Mouse (Mus musculus): ENCODE results near the gene Ccdc115.

Gene Ccdc115

GRCm38 (mm10) chr1:34439215-34439960 is at the start of gene Ccdc115, which contains the start of gene Imp4:
Gene Ccdc115, minus strand, starts transcription at chr1:34439672.
Gene Imp4, plus strand, starts transcription at chr1:34439851.
- DNase-seq (ENCODE audit: low read depth, low spot score) = peak; percentile 99

DNA sequence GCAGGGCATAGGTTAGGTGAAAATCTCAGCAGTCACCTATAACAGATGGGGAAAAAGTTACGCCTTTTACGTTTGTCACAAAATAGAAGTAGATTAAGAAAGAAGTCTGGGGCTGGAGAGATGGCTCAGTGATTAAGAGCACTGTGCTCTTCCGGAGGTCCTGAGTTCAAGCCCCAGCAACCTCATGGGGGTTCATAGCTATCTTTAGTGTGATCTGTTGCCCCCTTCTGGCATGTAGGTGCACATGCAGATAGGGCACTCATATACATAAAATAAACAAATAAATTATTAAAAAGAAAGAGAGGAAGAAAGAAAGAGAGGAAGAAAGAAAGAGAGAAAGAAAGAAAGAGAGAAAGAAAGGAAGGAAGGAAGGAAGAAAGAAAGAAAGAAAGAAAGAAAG is 47.9 kb upstream of the Ccdc115 start:
- no peak for DNase-seq (ENCODE audit: low read depth, low spot score)

DNA sequence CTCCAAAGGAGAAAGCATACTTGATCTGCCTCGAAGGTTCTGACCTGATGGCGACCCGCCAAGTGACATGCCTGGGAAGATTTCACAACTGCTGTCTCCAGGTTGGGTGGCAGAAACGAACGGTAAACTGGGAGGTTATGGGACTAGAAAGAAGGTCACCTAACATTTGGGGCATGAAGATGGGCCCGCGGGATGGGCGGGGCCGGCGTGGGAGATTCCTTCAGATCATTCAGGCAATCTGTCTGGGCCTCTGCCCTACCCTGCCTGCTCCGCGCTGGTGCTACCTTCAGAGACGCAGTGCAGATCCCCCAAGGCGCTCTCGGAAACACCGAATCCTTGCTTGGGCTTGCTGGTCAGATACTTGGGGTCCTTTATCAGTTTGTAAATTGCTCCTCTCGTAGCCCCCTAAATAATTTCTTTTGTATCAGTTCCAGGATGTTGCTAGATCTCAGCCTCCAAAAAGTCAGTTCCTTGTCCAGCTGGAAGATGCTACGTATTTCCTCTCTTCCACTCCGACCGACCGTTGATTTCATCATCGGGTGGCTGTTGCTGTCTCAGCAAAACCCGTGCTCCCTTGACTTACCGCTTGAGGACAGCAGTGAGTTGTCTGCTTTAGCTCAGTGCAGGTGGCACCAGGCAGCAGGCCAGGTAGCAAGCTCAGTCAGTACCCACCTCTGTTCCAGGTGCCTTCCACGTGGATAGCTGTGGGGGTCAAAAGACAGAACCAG is 46.2 kb upstream of the Ccdc115 start:
- DNase-seq (ENCODE audit: low read depth, low spot score) = no peak

- no peak for DNase-seq (ENCODE audit: low read depth, low spot score)
Observed at GRCm38 (mm10) chr1:34484470-34484869, 45.0 kb upstream of the Ccdc115 start.

DNA sequence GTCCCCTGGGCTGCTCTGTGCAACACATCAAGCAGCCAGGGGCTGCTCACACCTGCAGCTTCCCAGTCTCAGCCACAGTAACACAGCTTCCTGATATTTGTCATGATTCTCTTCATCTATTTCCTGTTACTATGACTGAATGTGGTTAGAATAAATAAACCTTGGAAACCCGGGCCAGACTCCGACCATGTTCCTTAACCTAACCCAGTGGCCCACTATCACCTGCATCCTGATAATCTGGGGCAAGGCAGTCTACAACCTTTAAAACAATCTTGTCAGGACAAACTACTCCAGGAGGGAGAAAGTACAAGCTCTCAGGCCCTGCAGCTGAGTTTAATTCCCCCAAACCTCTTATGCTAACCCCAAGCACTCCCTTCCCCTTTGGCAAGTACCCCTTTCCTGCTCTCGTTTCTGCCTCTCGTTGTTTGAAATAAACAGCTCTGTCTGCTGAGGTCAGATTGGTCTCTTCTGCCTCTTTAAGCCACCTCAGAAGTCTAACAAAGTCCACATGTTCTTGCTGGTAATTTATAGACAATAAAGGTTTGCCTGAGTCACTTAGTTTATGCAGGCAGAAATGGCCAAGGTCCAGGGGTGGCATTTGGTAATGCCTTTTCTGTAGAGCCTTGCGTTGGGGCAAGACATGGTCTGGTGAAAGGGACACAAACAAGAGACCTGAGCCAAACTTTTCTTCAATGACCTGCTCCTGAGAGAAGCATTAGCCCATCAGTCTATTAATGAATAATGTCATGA is 42.6 kb upstream of the Ccdc115 start:
- DNase-seq (ENCODE audit: low read depth, low spot score) = no peak

DNA sequence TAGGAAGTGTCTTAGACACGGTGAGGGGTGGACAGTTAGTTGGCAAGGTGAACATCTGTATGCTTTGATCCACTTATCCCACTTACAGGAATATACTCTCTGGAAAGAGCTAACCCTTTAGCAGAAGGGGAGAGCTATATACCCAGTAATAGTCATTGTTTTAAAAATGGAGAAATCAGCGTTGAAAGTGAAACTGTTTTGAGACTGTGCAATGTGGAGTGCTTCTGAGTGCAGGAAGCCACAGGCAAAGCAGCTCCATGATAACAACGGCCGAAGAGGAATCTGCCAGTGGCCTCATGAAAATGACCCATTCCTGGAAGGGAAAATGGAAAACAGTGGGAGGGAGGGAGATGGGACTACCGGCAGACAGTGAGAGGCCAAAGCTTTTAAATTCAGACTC is 41.3 kb upstream of the Ccdc115 start:
- no peak for DNase-seq (ENCODE audit: low read depth, low spot score)

DNA sequence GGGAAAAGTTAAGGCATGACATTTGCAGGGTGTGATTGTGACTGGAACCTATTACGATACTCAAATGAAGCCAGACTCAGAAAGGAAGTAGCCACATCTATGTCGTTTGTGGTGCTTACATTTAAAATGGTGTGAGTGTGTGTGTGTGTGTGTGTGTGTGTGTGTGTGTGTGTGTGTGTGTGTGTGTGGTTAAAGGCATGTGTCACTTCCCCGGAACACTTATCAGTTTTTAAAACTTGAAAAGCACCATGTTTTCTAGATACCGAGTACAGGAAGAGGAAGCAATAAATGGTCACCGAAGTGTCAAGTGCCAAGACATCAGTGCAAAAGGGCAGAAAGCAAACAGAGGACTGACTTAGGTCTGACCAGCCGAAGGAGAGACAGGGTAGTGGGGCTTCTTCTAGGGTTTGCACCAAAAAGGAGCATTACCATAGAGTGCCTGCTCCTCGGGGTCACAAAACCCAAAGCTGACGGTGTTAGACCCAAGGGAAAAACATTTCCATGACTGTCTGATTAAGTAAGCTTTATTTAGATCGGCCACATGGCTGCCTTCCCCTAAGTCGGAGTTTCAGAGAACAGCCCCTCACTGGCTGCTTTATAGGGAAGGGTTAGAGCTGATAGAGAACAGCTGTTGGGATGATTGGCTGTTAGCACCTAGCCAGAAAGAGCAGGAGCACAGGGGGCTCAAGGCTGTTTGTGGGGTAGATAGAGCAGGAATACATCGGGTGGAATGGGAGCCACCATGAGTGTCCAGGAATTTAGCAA is 39.6 kb upstream of the Ccdc115 start:
- no peak for DNase-seq (ENCODE audit: low read depth, low spot score)

DNA sequence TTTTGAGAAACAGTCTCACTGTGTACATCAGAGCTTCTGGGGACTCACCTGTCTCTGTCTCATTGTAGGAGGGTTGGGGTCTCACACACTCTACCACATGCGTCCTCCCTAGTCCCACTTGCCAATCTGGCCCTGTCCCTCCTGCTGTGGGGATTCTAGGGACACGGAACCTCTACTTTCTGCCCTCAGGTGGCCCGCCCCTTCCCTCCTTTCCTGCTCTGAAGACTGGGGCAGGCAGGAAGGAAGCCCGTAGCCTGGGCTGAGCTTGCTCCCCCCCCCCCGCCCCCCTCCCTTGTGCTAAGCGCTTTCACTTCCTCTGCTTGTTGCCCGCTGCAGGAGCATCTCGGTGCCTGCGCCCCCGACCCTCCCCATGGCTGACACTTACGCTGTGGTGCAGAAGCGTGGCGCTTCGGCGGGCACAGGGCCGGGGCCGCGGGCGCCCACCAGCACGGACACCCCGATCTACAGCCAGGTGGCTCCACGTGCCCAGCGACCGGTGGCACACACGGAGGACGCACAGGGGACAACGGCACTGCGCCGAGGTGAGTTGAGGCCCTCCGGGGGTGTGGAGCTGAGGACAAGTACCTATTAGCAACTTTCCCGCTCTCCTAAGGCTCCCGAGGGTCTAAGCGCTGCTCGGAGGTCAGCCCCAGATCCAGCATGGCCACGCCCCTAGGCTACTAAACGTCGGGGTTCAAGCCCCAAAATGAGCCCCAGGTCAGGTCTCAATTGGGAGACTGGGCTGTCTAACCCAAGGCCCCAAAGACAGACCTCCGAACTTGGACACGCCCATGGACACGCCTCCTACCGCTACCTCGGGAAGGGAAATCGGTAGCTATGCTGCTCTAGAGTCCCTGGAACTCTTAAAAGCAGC is 33.2 kb upstream of the Ccdc115 start:
- DNase-seq (ENCODE audit: low read depth, low spot score) = peak; percentile 33

GRCm38 (mm10) chr1:34469801-34470200 is 30.3 kb upstream of the Ccdc115 start:
- no peak for DNase-seq (ENCODE audit: low read depth, low spot score)

GRCm38 (mm10) chr1:34468500-34468899 is 29.0 kb upstream of the Ccdc115 start:
- no peak for DNase-seq (ENCODE audit: low read depth, low spot score)

DNA sequence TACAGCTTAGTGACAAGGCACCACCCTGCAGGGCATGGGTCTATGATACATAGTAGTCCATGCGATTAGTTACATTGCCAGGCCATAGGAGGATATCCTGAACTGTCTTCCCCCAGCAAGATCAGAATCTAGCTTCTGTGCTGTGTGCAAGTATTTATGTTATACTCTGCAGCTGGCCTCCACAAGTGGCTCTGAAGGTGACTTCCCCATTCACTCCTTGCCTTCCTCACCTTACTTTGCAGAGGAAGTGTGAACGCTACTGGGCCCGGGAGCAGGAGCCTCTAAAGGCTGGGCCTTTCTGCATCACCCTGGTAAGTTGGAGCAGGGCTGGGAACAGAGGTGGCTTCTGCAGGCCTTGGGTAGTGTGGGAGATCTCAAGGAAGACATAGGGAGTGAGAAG is 28.6 kb upstream of the Ccdc115 start:
- no peak for DNase-seq (ENCODE audit: low read depth, low spot score)

GRCm38 (mm10) chr1:34465445-34465844 is 26.0 kb upstream of the Ccdc115 start:
- no peak for DNase-seq (ENCODE audit: low read depth, low spot score)

GRCm38 (mm10) chr1:34464310-34464817 is 24.9 kb upstream of the Ccdc115 start:
- DNase-seq (ENCODE audit: low read depth, low spot score) = no peak

GRCm38 (mm10) chr1:34462766-34463165 is 23.3 kb upstream of the Ccdc115 start:
- peak; percentile 74 for DNase-seq (ENCODE audit: low read depth, low spot score)

DNA sequence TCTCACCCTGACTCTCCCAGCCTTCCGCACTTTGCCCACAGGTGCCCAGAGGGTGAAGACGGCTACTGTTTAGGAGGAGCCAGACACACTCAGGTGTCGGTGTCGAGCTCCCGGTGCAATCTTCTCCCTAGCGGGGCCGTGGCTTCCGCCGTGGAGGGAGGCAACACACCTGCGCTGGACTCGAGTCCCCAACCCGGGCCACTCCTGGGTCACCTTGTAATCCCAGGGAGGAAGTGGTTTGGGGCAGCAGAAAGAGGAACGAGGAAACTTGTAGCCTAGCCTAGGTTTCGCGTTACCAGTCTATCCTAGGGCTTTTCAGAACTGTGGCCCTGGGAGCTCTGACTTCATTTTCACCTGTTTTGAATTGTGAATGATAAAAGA is 20.6 kb upstream of the Ccdc115 start:
- no peak for DNase-seq (ENCODE audit: low read depth, low spot score)

- DNase-seq (ENCODE audit: low read depth, low spot score) = peak; percentile 90
Observed at GRCm38 (mm10) chr1:34459284-34460060, 20.0 kb upstream of the Ccdc115 start, which contains the start of gene Ptpn18. Gene Ptpn18, plus strand, starts transcription at chr1:34459762.

- no peak for DNase-seq (ENCODE audit: low read depth, low spot score)
Observed at GRCm38 (mm10) chr1:34458431-34458830, 19.0 kb upstream of the Ccdc115 start.

DNA sequence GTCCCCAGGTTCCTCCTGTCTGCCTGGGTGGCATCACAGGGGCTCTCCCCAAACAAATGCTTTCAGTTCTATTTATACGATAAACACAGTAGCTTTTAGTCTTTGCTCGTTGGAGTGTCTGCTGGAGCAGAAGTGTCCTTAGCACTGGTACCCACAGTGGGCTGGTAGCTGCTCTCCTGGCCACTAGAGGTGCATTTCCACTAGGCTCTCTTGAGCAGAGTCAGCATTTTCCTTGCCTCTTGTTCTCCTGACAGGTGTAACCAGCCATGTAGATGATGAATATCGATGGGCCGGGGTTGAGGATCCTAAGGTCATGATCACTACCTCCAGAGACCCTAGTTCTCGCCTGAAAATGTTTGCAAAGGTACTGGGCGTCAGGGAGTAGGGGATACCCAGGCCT is 3.7 kb upstream of the Ccdc115 start:
- DNase-seq (ENCODE audit: low read depth, low spot score) = no peak

DNA sequence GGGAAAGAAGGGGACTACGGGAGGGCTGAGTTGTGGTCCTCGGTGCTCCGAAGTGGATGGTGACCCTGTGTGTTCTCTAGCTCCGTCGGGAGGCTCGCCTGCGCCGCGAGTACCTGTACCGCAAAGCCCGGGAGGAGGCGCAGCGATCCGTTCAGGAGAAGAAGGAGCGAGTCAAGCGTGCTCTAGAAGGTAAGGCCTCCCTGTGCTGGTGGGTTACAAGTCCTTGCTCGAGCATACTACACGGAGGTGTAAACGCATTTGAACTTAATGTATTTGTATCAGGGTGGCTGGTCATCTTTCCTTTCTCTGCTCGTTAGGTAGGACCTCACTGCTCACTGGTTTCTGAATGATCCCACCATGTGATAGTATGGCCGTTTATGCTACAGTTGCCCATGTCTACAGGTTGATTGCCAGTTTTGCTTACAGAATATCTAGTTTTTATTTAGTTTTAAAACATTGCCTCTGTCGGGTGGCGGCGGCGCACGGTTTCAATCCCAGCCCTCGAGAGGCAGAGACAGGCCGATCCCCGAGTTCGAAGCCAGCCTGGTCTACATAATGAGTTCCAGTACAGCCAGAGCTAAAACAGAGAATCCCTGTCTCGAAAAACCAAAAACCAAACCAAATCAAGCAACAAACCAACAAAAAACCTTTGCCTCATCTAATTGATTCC is 624 bp upstream of the Ccdc115 start:
- no peak for DNase-seq (ENCODE audit: low read depth, low spot score)
